Mouse (Mus musculus) liver, adult (tissue): ENCODE results near the gene Mindy3.

Experiments
- GATA4 ChIP-seq: IDR thresholded peaks from 2 replicates; pipeline ENCODE4 v1.6.1; 2014; ENCODE audit warnings: mild to moderate bottlenecking, low read length; ENCODE audit not compliant: insufficient replicate concordance

Mindy3 gene

DNA sequence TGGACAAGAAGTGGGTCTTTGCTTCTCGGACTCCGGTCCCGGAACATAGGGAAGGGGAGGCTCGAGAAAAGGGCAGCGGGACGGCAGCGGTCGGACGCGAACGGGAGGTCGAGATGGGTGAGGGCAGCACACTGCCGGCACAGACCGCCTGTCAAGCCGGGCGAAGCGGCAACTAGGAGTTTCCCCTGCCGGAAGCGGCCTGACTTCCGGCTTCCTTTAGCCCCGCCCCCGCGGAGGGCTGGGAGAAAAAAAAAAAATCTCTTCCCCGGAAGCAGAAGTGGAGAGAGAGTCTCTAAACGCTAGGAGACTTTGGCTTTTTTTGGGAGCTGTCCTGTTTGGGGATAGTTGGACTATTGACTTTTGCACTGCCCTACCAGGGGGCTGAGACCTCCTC is at the start of gene Mindy3:
Mindy3 (minus strand) TSS at position 209 of the 394 bp plus-strand sequence.
- no peak for TF ChIP-seq GATA4

GRCm38 (mm10) chr2:12459732-12460131 is 40.5 kb upstream of the Mindy3 start:
- TF ChIP-seq GATA4: no peak

DNA sequence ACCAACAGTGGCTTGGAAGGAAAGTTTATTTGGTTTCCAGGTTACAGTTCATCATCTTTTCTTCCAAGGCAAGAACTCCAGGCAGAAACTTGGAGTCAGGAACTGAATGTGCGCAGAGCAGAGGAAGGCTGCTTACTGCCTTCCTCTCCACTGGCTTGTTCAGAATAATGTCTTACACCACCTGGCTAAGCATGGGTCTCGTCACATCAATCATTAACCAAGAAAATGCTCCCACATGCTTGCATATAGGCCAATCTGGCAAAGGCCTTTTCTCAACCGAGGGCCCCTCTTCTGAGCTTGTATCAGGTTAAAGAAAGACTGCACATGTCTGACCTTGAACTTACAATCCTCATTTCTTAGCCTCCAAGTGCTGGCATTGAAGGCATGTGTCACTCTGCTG is 30.8 kb upstream of the Mindy3 start:
- no peak for TF ChIP-seq GATA4

DNA sequence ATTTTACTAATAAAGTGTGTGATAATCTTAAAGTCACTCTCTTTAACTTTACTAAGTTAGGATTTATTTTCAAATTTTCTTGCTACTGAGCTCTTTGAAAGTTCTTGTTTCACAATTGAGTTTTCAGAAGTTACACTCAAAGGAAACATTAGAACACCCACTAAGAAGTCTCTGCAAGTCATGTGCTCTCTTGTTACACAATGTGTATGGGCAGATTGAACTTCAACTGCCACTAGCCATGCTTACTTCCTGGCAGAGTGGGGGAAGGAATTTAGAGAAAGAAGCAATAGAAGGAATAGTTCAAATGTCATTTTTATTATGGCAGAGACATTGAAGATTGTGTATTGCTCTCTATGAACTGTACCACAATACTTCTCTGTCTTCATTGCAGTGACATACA is 20.9 kb upstream of the Mindy3 start:
- no peak for TF ChIP-seq GATA4

- no peak for TF ChIP-seq GATA4
These were observed 20.3 kb upstream of the Mindy3 start for GRCm38 (mm10) chr2:12439543-12439942.

GRCm38 (mm10) chr2:12438181-12438580 is 18.9 kb upstream of the Mindy3 start:
- no peak for TF ChIP-seq GATA4

DNA sequence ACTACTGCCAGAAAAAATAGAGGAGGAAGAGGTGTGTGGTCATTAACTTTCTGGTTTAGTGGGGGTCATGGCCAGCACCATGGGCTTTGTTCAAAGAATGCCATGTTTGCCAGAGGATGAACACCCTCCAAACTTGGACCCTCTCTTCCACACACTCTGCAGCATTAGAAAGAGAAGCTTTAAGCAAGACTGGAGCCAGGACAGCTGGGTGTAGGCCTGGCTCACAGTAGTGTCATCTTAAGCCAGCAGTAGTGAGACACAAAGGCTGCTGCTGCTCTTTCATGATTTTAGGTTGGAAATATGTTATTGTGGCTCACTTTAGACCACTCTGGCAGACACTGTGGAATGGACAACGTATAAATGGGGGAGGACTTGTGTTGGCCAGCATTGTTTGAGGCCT is 12.8 kb upstream of the Mindy3 start:
- no peak for TF ChIP-seq GATA4

- TF ChIP-seq GATA4: no peak
These were observed 5.1 kb upstream of the Mindy3 start for GRCm38 (mm10) chr2:12424374-12424773.

GRCm38 (mm10) chr2:12418534-12419261 is 572 bp downstream of the Mindy3 start:
- TF ChIP-seq GATA4: no peak

DNA sequence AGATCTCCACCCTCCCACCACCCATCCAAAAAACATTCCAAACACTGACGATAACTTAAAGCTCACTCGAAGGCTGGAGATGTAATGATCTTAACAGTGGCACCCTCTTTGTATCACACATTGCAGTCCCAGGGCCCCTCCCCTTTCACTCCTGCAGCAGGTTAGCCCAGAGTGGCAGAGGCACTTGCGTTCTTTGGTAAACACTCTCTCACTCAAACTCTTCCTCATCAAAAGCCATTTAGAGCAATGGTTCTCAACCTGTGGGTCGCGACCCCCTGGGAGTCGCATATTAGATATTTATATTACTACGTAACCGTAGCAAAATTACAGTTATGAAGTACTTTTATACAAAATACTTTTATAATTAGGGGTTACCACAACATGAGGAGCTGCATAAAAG is 1.1 kb downstream of the Mindy3 start:
- no peak for TF ChIP-seq GATA4

- no peak for TF ChIP-seq GATA4
These were observed 7.0 kb downstream of the Mindy3 start for GRCm38 (mm10) chr2:12412309-12412708.

- no peak for TF ChIP-seq GATA4
These were observed 8.1 kb downstream of the Mindy3 start for GRCm38 (mm10) chr2:12411129-12411528.

GRCm38 (mm10) chr2:12406737-12407136 is 12.5 kb downstream of the Mindy3 start:
- no peak for TF ChIP-seq GATA4

GRCm38 (mm10) chr2:12402469-12402868 is 16.8 kb downstream of the Mindy3 start:
- no peak for TF ChIP-seq GATA4

GRCm38 (mm10) chr2:12401137-12401536 is 18.1 kb downstream of the Mindy3 start:
- TF ChIP-seq GATA4: no peak

DNA sequence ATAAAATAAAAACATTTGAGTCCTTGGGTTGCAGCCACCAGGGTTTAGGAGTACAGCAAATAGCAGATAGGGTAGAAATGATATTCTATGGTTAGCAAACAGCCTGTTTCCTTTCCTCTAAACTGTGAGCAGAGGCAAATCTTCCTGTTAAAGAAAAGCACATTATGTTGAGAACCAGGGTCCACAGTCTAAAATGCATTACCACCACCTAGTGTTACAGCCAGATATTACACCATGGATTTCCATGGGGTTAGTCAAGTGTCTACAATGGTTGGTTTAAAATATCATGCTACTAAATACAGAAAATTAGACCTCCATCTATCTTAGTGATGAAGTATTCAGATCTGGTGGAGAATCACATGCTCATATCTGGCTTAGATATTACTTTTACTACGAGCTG is 30.2 kb downstream of the Mindy3 start:
- TF ChIP-seq GATA4: no peak

GRCm38 (mm10) chr2:12388569-12388968 is 30.7 kb downstream of the Mindy3 start:
- no peak for TF ChIP-seq GATA4
